Comparison of ENCODE assay signal across 15 mouse cellular contexts in genomic region chr7:75800530-75800929, GRCm38 (mm10).
"Had no signal": no experiment of that assay in that cellular context is flagged by ENCODE, and none has a peak within 500 bp of the region (broad histone marks: within the 10 kb centered on the region; RNA-seq: fewer than 3 reads in every experiment).

No protein-coding gene starts in this region.

- DNase-seq: kidney, adult 8-10 months; kidney, postnatal 10 days; kidney, postnatal 36 days; liver, embryonic 13.5 days; lung, adult 2 months; right cerebral cortex, postnatal 14 days; right cerebral cortex, postnatal 4 days; thymus, adult 2 months; thymus, postnatal 4 days had no signal

- H3K4me2 ChIP-seq: kidney, embryonic 15.5 days; limb, embryonic 13.5 days; liver, embryonic 13.5 days; midbrain, embryonic 13.5 days had no signal

- H3K27me3 ChIP-seq: kidney, embryonic 15.5 days; limb, embryonic 13.5 days; liver, embryonic 13.5 days; midbrain, embryonic 13.5 days had no signal

- H3K9me3 ChIP-seq: kidney, embryonic 15.5 days; limb, embryonic 10.5 days; limb, embryonic 13.5 days; liver, embryonic 13.5 days; midbrain, embryonic 13.5 days had no signal

- ATAC-seq: midbrain, embryonic 13.5 days had no signal

- H3K9ac ChIP-seq: kidney, embryonic 15.5 days; limb, embryonic 13.5 days; liver, embryonic 13.5 days; midbrain, embryonic 13.5 days had no signal

- H3K36me3 ChIP-seq: kidney, embryonic 15.5 days; limb, embryonic 10.5 days; limb, embryonic 13.5 days; liver, embryonic 13.5 days; midbrain, embryonic 13.5 days had no signal

- H3K4me3 ChIP-seq: kidney, embryonic 15.5 days; limb, embryonic 10.5 days; limb, embryonic 13.5 days; liver, embryonic 13.5 days; midbrain, embryonic 13.5 days had no signal

- H3K27ac ChIP-seq: kidney, embryonic 15.5 days; limb, embryonic 10.5 days; limb, embryonic 13.5 days; liver, embryonic 13.5 days; macrophage; midbrain, embryonic 13.5 days; stomach, postnatal 0 days had no signal
